Mouse (Mus musculus): ENCODE measurements around the gene Prkaa2.

- TF ChIP-seq CTCF (IDR thresholded peaks at IDR 0.05; ENCODE audit: low read depth, low read length) (no peak), POLR2A (IDR thresholded peaks at IDR 0.05; ENCODE audit: extremely low read depth, insufficient read depth, low read length) (no peak)
Observed at GRCm38 (mm10) chr4:105013718-105014117, 96.0 kb downstream of the Prkaa2 start.

Measured in liver, adult 2 months (tissue).